Mouse (Mus musculus) liver, postnatal 0 days (tissue): ENCODE data around the gene Taok3. TPM values are rescaled to one million over a fixed set of nuclear protein-coding genes. Genes with fewer than 3 reads are reported as not detected.

Experiments used
- ATAC-seq: fragments of 200-750 bp; cut with Nextera tagmentation; 2 replicates; pipeline ENCODE4 v1.8.0; 2017; ENCODE audit warnings: mild to moderate bottlenecking, moderate library complexity
- DNase-seq: peaks from one replicate; pipeline ENCODE4 v3.0.0-alpha.2; 2016
- H3K27ac ChIP-seq: fragments of 300-500 bp; sonication (generic); 2 replicates; pipeline ENCODE4 v1.5.1; 2014; ENCODE audit warnings: antibody characterized with exemption, moderate library complexity, mild to moderate bottlenecking, low read depth
- H3K27me3 ChIP-seq: fragments of 300-500 bp; sonication (generic); 2 replicates; pipeline ENCODE4 v1.6.1; 2014; ENCODE audit warnings: low read length, control low read depth, mixed read lengths; ENCODE audit not compliant: insufficient read depth
- H3K36me3 ChIP-seq: fragments of 300-500 bp; sonication (generic); replicated peaks from 2 replicates; pipeline ENCODE4 v1.6.1; 2014; ENCODE audit warnings: mild to moderate bottlenecking, control low read depth, low read length, moderate library complexity, mixed read lengths; ENCODE audit not compliant: insufficient read depth
- H3K4me1 ChIP-seq: fragments of 300-500 bp; sonication (generic); 2 replicates; pipeline ENCODE4 v1.6.1; 2014; ENCODE audit warnings: antibody characterized with exemption, mild to moderate bottlenecking, control low read depth; ENCODE audit not compliant: insufficient read depth
- H3K4me2 ChIP-seq: fragments of 300-500 bp; sonication (generic); 2 replicates; pipeline ENCODE4 v1.6.1; 2014; ENCODE audit warnings: low read depth, mild to moderate bottlenecking, low read length, moderate library complexity, mixed read lengths
- H3K4me3 ChIP-seq: fragments of 300-500 bp; sonication (generic); 2 replicates; pipeline ENCODE4 v1.5.1; 2014; ENCODE audit warnings: low read depth, low read length
- H3K9ac ChIP-seq: fragments of 300-500 bp; sonication (generic); replicated peaks from 2 replicates; pipeline ENCODE4 v1.6.1; 2014; ENCODE audit warnings: mild to moderate bottlenecking, moderate library complexity
- H3K9me3 ChIP-seq: fragments of 300-500 bp; sonication (generic); 2 replicates; pipeline ENCODE4 v1.6.1; 2016; ENCODE audit warnings: mild to moderate bottlenecking, control low read depth, low read length, mixed read lengths
- CTCF ChIP-seq: sonication (generic); IDR thresholded peaks from 2 replicates; pipeline ENCODE4 v1.5.1; 2016; ENCODE audit warnings: antibody characterized with exemption, low read depth
- EP300 ChIP-seq: IDR thresholded peaks from 2 replicates; pipeline ENCODE4 v1.6.1; 2016; ENCODE audit warnings: antibody characterized with exemption, low read depth, mild to moderate bottlenecking
- WGBS: fragments of 180-500 bp; shearing (Covaris S2); extraction: QIAGEN DNeasy Blood & Tissue Kit; methylation state at CpG from one replicate; pipeline ENCODE4 v1.1.7; 2014; ENCODE audit not compliant: insufficient replicate concordance; 5-methylcytosine and 5-hydroxymethylcytosine counted together
- polyA plus RNA-seq: library from polyadenylated mRNA; unstranded; fragments of >200 nt; fragmentation: Nextera tagmentation; extraction: Ambion mirVana; gene quantifications from 2 replicates; pipeline ENCODE4 v1.2.1, GENCODE M21; 2015

Gene Taok3
- polyA plus RNA-seq, 1 experiment from 2014 or later, result 41.9 TPM

DNA sequence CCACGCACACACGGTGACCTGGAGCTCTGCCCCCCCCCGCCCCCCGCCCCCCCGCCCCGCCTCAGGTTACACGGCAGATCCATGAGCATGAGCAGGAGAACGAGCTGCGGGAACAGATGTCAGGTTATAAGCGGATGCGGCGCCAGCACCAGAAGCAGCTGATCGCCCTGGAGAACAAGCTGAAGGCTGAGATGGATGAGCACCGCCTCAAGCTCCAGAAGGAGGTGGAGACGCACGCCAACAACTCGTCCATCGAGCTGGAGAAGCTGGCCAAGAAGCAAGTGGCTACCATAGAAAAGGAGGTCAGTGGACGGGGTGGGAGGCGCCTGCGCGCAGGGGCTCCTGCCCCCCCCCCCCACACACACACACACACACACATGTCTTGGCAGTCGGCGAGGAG is 130.9 kb downstream of the Taok3 start:
- H3K4me1 ChIP-seq, result no peaks in the 10 kb centered on the region
- no peaks in the 10 kb centered on the region for H3K27me3 ChIP-seq
- H3K27ac ChIP-seq, result no peak overlapping the region
- no peak for DNase-seq
- H3K9ac ChIP-seq, result no peak overlapping the region
- H3K9me3 ChIP-seq, result no peaks in the 10 kb centered on the region
- H3K4me3 ChIP-seq, result no peak overlapping the region
- TF ChIP-seq EP300 (no peak), CTCF (no peak)
- ATAC-seq, result no peak
- H3K4me2 ChIP-seq, result no peak overlapping the region
- peaks cover 51% of the 10 kb centered on the region for H3K36me3 ChIP-seq
- 85% methylated on average over 22 of the region's 24 CpGs for WGBS

DNA sequence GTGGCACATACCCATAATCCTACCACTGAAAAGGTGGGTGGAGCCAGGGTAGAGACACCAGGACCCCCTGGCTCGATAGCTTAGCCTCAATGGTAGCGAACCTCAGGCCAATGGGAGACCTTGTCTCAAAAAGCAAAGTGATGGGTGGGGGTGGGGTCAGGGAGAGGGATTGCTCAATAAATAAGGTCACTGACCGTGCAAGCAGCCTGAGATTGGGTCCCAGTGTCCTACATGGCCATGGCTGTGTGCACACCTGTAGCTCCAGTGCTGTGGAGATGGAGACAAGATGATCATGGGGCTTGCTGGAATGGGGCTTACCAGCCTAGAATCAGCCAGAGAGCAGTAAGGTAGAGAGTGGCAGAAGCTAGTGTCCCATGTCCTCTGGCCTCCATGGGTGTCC is 131.8 kb downstream of the Taok3 start:
- DNase-seq, result no peak
- peak; percentile 74 for ATAC-seq
- Histone ChIP-seq H3K9me3 (no peaks in the 10 kb centered on the region), H3K4me3 (no peak overlapping the region), H3K9ac (no peak overlapping the region), H3K36me3 (peaks cover 60% of the 10 kb centered on the region), H3K27ac (no peak overlapping the region), H3K4me1 (no peaks in the 10 kb centered on the region), H3K4me2 (no peak overlapping the region), H3K27me3 (no peaks in the 10 kb centered on the region)
- 74% methylated on average over 3 of the region's 3 CpGs for WGBS
- TF ChIP-seq EP300 (no peak), CTCF (no peak)

DNA sequence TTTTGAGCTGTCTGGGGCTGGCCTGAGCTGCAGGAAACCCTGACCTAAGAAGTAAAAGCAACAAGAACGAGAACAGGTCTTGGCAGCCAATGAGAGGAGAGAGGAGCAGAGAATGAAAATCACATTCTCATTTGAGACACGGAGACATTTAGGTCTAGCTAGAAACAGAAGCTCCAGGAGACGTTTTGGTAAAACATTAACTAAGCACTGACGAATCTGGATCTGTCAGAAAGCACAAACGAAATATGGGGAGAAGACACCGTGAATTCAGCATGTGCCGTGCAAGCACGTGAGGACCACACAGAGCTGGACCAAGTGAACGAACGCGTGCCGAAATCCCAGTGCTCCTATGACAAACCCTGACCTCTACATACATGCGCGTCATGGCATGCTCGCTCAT is 138.3 kb downstream of the Taok3 start:
- Histone ChIP-seq H3K9ac (no peak overlapping the region), H3K9me3 (no peaks in the 10 kb centered on the region), H3K27ac (no peak overlapping the region), H3K36me3 (peaks cover 84% of the 10 kb centered on the region), H3K4me2 (no peak overlapping the region), H3K27me3 (no peaks in the 10 kb centered on the region), H3K4me3 (no peak overlapping the region), H3K4me1 (no peaks in the 10 kb centered on the region)
- TF ChIP-seq EP300, result no peak
- no peak for TF ChIP-seq CTCF
- DNase-seq (no peak), ATAC-seq (no peak)
- WGBS, result 86% methylated on average over 15 of the region's 15 CpGs

DNA sequence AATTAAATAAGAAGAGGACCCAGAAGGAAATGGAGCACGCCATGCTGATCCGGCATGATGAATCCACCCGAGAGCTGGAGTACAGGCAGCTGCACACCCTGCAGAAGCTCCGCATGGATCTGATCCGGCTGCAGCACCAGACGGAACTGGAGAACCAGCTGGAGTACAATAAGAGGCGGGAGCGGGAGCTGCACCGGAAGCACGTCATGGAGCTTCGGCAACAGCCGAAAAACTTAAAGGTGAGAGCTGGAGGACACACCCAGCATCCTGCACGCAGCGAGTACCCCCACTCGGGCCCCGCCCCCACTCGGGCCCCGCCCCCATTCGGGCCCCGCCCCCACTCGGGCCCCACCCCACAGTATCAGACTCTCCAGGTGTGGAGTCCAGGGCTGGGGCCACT is 143.6 kb downstream of the Taok3 start:
- Histone ChIP-seq H3K27ac (no peak overlapping the region), H3K27me3 (no peaks in the 10 kb centered on the region), H3K4me3 (no peak overlapping the region), H3K4me2 (no peak overlapping the region), H3K9ac (no peak overlapping the region), H3K9me3 (no peaks in the 10 kb centered on the region), H3K4me1 (no peaks in the 10 kb centered on the region), H3K36me3 (peaks cover 70% of the 10 kb centered on the region)
- TF ChIP-seq EP300 (no peak), CTCF (no peak)
- 84% methylated on average over 21 of the region's 21 CpGs for WGBS
- DNase-seq (no peak), ATAC-seq (no peak)

DNA sequence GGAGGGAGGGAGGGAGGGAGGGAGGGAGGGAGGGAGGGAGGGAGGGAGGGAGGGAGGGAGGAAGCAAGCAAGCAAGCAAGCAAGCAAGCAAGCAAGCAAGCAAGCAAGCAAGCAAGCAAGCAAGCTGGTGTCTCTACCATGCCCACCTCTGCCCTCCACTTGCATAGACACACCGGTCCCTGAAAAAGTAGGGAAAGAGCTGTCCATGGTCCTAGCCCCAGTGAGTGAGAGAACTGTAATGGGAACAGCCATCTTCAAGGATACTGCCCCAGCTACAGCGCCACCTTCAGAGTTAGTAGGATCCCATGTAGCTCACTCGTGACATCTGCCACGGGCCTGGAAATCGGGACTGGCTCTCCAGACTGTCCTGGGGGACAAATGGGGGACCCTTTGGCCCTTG is 144.8 kb downstream of the Taok3 start:
- no peak overlapping the region for H3K4me3 ChIP-seq
- H3K36me3 ChIP-seq, result peaks cover 62% of the 10 kb centered on the region
- H3K9ac ChIP-seq, result no peak overlapping the region
- TF ChIP-seq CTCF (no peak), EP300 (no peak)
- WGBS, result 83% methylated on average over 5 of the region's 5 CpGs
- ATAC-seq, result no peak
- H3K4me2 ChIP-seq, result no peak overlapping the region
- DNase-seq, result no peak
- no peaks in the 10 kb centered on the region for H3K9me3 ChIP-seq
- no peaks in the 10 kb centered on the region for H3K27me3 ChIP-seq
- no peaks in the 10 kb centered on the region for H3K4me1 ChIP-seq
- no peak overlapping the region for H3K27ac ChIP-seq

DNA sequence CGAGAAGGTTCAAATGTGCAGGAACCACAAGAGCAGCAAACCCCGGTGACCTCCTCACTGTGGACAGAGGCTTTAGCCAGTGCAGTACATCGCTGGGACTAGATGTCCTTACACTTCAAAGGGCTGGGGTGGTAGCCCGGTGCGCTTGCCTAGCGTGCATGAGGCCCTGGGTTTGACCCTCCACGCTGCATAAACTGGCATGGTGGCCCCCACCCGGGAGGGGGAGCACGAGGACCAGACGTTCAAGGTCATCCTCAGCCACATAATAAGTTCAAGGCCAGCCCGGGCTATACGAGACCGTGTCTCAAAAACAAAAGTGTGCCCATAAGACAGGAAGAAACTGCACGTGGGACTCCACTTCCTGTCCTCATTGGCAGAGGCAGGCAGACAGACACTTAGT is 148.0 kb downstream of the Taok3 start:
- no peaks in the 10 kb centered on the region for H3K9me3 ChIP-seq
- H3K4me1 ChIP-seq, result no peaks in the 10 kb centered on the region
- H3K4me2 ChIP-seq, result no peak overlapping the region
- no peak overlapping the region for H3K4me3 ChIP-seq
- DNase-seq (no peak), ATAC-seq (0 out of 2 replicates have a peak, but pooled peaks have one; percentile 14)
- peaks cover 57% of the 10 kb centered on the region for H3K36me3 ChIP-seq
- no peak overlapping the region for H3K9ac ChIP-seq
- no peak overlapping the region for H3K27ac ChIP-seq
- no peak for TF ChIP-seq EP300
- WGBS, result 77% methylated on average over 14 of the region's 14 CpGs
- H3K27me3 ChIP-seq, result no peaks in the 10 kb centered on the region

DNA sequence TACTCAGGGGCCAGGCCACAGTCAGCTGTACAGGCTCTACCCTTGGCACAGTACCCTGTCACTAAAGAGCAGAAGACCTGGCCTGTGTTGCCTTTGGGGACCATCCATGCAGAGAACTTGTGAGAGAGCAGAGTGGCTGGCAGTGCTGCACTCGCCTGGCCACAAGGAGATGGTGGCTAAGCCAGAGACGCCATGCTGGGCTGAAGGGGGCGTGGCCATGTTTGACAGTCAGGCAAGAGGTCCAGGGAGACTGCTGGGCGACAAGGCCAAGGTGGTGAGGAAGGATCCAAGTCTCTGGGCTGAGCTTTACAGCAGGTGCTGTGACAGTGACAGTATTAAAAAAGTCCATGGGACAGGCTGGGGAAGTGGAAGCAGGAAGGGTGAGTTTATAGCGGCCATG is 148.8 kb downstream of the Taok3 start:
- peaks cover 51% of the 10 kb centered on the region for H3K36me3 ChIP-seq
- H3K4me2 ChIP-seq, result no peak overlapping the region
- no peaks in the 10 kb centered on the region for H3K4me1 ChIP-seq
- TF ChIP-seq CTCF (no peak), EP300 (no peak)
- DNase-seq, result no peak
- ATAC-seq, result no peak
- H3K27me3 ChIP-seq, result no peaks in the 10 kb centered on the region
- H3K9ac ChIP-seq, result no peak overlapping the region
- WGBS, result 82% methylated on average over 5 of the region's 5 CpGs
- H3K27ac ChIP-seq, result no peak overlapping the region
- H3K4me3 ChIP-seq, result no peak overlapping the region
- no peaks in the 10 kb centered on the region for H3K9me3 ChIP-seq
